Mouse (Mus musculus) spleen, postnatal 10 days (tissue): Measurements from ENCODE around the gene Setd4.

ENCODE experiments used
- DNase-seq, 2 experiments: peaks; one replicate each; pipeline ENCODE4 v3.0.0; 2021 to 2022; ENCODE audit warnings: low spot score in 2 of 2

Setd4 gene

GRCm38 (mm10) chr16:93592711-93593110 is 11.2 kb downstream of the Setd4 start:
- DNase-seq = no peak

DNA sequence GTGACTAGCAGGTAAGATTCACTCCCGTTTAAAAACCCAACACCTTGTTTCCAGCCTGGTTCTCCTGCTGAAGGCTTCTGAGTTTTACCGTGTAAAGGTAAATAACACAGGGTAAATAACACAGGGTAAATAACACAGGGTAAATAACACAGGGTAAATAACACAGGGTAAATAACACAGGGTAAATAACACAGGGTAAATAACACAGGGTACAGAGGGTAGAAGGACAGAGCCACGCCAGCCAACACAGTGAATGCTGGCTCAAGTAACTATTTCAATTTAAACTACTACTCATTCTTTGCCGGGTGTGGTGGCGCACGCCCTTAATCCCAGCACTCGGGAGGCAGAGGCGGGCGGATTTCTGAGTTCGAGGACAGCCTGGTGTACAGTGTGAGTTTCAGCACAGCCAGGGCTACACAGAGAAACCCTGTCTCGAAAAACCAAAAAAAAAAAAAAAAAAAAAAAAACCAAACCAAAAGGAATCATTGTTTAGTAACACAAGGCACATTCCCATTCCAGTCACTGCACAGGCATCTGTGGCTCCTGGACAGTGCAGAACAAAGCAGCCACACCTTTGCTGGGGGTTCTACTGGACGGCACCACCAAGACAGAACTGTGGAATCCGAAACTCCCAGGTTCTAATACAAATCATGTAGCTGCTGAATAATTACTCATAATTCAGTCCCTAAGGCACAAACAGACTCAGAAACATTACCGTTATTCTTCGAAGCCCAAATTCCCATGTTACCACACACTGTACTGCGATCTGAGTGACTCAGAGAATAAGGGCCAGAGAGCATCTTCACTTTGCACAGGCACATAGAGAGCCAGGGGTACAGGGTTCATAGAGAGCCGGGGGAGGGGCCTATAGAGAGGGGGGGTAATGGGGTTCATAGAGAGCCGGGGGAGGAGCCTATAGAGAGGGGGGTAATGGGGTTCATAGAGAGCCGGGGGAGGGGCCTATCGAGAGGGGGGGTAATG is 12.1 kb downstream of the Setd4 start:
- DNase-seq = no peak

GRCm38 (mm10) chr16:93590915-93591314 is 12.9 kb downstream of the Setd4 start:
- no peak for DNase-seq

GRCm38 (mm10) chr16:93588281-93588680 is 15.6 kb downstream of the Setd4 start:
- no peak for DNase-seq

DNA sequence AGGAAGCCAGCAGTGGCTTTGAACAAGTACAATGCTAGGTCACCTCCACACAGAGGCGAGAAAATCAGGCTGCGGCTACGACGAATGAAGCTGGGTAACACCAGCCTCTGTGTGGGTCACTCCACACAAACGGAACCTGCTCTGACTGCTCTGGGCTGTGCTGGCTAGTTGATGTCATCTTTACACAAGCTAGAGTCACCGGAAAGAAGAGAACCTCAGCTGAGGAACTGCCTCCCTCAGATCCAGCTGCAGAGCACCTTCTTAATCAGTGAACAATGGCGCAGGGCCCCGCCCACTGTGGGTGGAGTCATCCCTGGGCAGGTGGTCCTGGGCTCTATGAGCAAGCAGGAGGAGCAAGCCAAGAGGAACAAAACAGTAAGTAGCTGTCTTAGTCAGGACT is 17.5 kb downstream of the Setd4 start:
- DNase-seq = no peak

- no peak for DNase-seq
Observed at GRCm38 (mm10) chr16:93585703-93586205, 18.1 kb downstream of the Setd4 start.

DNA sequence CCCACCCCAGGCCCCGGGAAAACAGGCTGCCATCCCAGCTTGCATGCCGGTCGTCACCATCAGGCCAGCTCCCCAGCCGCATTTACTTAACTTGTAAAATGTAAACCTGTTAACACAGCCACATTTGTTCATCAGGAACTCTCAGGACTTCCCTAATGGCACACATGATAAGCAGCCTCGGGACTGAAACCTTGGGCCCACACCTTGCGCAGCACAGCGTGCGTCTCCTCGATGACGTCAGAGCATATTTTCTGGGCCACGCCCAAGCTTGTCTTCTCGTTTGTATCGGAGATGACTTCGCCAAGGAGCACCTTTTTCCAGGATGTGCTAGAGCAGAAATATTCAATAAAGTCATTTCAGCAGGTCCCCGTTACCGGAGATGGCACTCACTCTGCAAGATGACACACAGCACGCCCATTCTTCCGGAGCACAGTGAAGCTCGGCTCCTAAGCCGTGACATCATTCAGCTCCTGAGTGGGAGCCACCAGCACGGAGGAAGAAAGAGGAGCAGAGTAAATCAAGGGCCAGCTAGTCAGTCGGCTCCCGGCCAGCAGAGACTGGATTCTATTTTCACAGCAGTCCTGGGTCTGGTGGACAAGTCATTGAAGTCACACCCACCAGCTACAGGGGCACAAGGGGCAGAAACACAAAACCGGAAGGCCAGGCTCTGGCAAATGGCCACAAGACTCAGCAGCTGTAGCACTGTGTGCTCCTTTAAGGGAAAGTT is 18.7 kb downstream of the Setd4 start:
- no peak for DNase-seq

GRCm38 (mm10) chr16:93581125-93581524 is 22.7 kb downstream of the Setd4 start:
- DNase-seq = no peak

DNA sequence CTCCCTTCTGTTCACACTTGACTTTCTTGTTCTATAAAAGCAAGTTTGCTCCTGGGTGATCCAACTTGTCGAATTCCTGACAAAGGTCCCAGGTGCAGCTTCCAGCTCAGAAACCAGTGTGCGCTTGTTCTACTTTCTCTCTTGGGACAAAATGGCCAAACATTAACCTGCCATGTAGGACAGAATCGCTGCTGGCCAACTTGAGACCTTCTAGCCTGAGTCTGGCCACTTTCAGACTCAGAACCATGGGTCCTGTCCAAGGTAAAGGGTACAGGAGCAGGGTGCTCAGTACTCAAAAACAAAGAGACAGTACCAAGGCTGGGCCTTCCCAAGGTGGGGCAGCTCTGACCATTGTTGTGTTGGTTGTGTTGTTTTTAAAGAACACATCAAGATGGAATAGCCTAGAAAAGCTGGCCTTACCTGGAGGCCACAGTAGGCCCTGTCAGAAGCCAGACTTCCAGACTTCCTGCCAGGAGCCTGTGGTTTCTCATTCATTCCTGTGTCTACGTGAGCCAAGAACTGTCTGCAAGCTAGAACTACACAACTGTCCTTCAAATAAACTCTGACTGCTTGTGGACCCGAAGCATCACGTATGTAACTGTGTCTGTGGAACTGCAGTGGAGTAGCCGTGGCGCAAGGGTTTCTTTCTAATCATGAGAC is 25.4 kb downstream of the Setd4 start:
- DNase-seq = no peak

DNA sequence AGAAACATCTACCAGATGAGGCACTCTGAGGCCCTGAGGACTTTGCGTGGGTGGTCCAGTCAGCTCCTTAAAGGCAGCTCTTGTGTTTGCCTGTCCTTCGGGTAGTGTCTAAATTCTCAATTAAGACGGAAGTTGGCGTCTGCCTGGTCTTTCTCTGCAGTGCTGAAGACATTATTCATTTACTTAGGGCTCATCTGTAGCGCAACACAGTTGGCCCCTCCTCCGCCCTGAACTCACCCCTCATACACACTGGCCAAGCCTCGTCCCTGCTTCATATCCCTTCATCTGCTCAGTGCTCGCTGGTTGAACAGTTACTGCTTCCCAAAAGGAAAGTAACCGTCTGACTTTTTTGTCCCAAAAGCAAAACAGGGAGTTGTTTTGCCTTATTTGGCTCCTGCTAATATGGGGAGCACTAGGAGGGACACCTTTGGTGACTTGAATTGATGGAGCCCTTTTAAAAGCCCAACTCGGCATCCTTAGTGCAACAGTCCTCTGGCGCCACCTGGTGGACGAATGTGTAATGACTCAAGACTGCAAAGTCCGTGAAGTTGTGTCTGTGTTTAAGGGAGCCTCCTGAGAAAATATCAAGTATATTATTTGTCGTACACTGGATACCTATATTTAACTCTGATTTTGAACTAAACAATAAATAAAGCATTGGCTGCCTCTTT is 27.3 kb downstream of the Setd4 start:
- DNase-seq = peak; percentile 75 to 87

DNA sequence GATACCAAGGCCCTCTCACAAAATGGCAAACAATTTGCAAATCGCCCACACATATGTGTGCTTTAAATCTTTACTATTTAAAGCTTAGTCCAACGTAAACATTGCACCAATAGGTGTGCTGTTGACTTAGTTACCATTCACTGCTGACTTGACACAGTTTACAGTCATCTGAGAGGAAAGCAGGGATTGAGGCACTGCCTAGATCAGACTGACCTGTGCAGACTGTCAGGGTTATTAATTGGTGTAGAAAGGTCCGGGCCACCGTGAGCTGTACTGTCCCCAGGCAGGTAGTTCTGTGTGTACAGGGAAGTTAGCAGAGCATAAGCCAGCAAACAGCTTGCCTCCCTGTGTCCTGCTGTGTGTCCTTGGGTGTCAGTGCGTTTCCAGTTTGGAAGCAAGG is 28.3 kb downstream of the Setd4 start:
- no peak for DNase-seq

GRCm38 (mm10) chr16:93574521-93575191 is 29.2 kb downstream of the Setd4 start:
- DNase-seq = peak in 1 of 2 experiments; percentile 31

DNA sequence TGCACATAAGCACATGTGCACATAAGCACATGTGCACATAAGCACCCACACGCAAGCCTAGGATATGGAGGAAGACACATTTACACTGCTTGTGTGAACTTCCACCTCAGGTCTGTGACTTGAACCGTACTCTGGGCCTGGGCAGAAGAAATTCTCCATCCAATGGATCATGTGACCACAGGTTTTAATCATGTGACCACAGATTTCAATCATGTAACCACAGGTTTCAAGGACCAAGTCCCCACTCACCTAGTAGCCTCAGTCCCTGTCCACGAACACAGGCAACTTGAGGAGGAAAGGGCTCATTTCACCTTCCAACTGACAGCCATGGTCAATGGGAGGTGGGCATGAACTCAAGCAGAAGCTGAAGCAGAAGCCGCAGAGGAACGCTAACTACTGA is 30.4 kb downstream of the Setd4 start:
- no peak for DNase-seq

DNA sequence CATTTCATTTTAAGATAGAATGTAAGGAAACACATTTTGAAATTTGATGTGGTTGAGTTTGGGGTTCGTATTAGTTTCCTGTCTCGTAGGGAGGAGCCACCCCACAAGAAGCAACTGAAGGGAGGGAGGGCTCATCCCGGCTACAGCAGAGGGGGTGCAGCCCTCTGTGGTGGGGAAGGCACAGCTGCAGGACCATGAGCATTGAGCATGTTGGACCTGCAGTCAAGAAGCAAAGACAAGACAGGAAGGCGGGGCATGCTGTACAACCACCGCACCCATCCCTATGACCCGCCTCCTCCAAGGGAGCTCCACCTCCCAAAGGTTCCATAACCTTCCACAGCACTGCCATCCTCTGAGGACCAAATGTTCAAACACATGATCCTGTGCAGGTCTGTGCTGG is 31.5 kb downstream of the Setd4 start:
- no peak for DNase-seq

GRCm38 (mm10) chr16:93558499-93558898 is 45.4 kb downstream of the Setd4 start:
- no peak for DNase-seq

GRCm38 (mm10) chr16:93557646-93558045 is 46.2 kb downstream of the Setd4 start:
- no peak for DNase-seq

DNA sequence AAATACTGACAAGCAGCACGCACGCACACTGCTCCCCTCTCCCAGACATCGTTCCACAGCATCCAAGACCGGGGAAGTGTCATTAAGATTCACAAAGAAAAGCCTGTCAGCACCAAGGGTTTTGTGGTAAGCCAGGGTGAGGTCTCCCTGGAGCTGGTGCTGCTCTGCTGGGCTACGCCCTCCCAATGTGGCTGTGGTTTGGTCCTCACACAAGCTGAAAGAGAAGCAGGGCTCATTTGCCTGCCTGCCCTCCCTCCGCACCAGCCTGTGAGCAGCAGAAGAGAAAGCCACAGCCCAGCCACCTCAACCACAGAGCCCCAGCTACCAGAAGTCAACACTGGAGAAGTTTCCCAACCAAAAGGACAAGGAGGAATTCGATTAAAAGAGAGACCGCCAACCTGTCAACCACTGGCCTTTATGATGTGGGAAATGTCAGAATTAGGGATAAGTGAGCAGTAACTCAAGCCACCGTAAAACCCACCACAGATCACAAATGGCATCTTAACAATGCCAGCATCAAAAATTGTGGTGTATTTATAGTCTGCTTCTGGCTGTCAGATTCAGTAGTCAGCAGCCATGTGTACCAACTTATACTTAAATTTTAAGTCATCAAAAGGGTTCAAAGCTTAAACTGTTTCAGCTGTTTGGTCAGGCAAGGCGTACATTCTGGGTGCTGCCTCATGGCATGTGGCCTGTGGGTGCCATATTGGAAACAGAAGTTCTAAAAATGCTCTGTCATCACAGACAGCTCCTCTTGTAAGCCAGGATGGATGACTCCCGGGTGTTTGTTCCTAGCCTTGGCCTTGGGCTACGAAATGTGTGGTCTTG is 51.0 kb downstream of the Setd4 start:
- DNase-seq = peak in 1 of 2 experiments; percentile 37

- no peak for DNase-seq
Observed at GRCm38 (mm10) chr16:93549287-93549686, 54.6 kb downstream of the Setd4 start.

- no peak for DNase-seq
Observed at GRCm38 (mm10) chr16:93548045-93548444, 55.8 kb downstream of the Setd4 start.

DNA sequence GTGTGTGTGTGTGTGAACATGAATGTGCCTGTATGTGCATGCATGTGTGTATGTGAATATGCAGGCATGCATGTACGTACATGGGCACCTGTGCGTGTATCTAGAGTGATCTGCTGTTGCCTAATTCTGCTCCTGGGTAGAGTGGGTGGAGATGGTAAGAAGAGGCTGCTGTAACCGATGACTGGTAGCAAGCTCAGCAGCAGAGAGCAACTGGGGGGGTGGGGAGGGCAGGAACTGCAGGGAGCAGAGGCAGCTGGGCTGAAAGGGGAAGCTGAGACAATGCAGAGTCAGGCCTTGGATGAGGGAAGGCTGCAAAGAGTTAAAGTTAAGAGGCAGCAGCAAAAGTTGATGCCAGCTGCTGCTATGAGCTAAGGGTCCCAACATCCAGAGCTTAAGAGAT is 56.7 kb downstream of the Setd4 start:
- no peak for DNase-seq
